ENCODE assay signal across 8 mouse cellular contexts in the genomic region with DNA sequence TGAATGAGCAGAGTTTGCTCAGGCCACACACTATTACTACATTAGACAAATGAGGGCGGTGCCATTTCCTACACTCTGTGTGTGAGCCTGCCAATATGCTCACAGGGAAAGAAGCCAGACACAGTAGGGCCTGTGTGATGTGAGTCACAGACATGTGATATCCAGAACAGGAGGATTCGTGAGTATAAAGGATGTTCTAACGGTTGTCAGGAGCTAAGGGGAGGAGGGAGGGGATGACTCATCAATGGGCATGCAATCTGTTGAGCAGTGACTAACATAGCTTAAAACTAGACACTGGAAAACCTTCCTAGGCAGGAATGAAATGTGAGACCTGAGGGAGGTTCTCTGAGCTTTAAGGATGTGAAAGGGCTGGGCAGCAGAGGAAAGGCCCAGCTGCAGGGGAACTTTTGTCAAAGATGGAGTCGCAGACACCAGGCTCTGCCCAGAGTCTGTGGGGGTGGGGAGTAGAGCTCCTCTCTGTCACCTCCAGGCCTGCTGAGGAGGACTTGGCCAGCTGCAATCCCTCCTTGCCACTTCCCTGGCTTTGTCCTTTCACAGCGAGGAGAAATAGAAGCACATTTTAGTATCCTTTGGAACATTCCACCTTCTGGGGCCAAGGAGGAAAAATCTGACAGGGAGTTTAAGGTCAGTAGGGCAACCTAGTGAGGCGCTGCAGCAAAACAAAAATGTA. TPM values are rescaled to one million over a fixed set of nuclear protein-coding genes. Genes with fewer than 3 reads are reported as not detected.
DNase-seq lines count a peak whose midpoint lies in the region; ATAC-seq and TF ChIP-seq lines count a peak whose summit lies in the region.

No protein-coding gene starts in this region.

- H3K27me3 ChIP-seq in midbrain, embryonic 10.5 days (ENCODE audit: low read depth, poor library complexity, severe bottlenecking): no peaks in the 10 kb centered on the region
- H3K27me3 ChIP-seq in midbrain, embryonic 13.5 days: no peaks in the 10 kb centered on the region
- no peaks in the 10 kb centered on the region for H3K27me3 ChIP-seq in midbrain, embryonic 16.5 days (ENCODE audit: control insufficient read depth, insufficient read depth, low read depth, low read length)

- H3K27ac ChIP-seq in midbrain, embryonic 10.5 days (replicated peaks): 0 out of 2 replicates have a peak overlapping the region, but pooled peaks have one; percentile 13
- no peak overlapping the region for H3K27ac ChIP-seq in midbrain, embryonic 13.5 days
- H3K27ac ChIP-seq in left cerebral cortex, adult 2 months: 0 out of 2 replicates have a peak overlapping the region, but pooled peaks have one; percentile 44
- H3K27ac ChIP-seq in midbrain, embryonic 16.5 days (ENCODE audit: low read length): no peak overlapping the region

- WGBS in midbrain, embryonic 10.5 days: 63% methylated on average over 6 of the region's 6 CpGs
- 64% methylated on average over 6 of the region's 6 CpGs for WGBS in midbrain, embryonic 13.5 days
- 63% methylated on average over 6 of the region's 6 CpGs for WGBS in midbrain, embryonic 16.5 days

- H3K36me3 ChIP-seq in midbrain, embryonic 10.5 days: no peaks in the 10 kb centered on the region
- H3K36me3 ChIP-seq in midbrain, embryonic 13.5 days: no peaks in the 10 kb centered on the region
- no peaks in the 10 kb centered on the region for H3K36me3 ChIP-seq in midbrain, embryonic 16.5 days (ENCODE audit: control insufficient read depth, insufficient read depth, low read length)

- H3K9me3 ChIP-seq in midbrain, embryonic 10.5 days (replicated peaks): no peaks in the 10 kb centered on the region
- no peaks in the 10 kb centered on the region for H3K9me3 ChIP-seq in midbrain, embryonic 13.5 days
- H3K9me3 ChIP-seq in midbrain, embryonic 16.5 days (replicated peaks; ENCODE audit: control insufficient read depth, low read length, poor library complexity, severe bottlenecking): no peaks in the 10 kb centered on the region

- TF ChIP-seq CTCF in brain, embryonic 14.5 days (IDR thresholded peaks at IDR 0.05; ENCODE audit: borderline replicate concordance, extremely low read depth, insufficient read depth, insufficient read length): no peak
- TF ChIP-seq CTCF in left cerebral cortex, adult 2 months (IDR thresholded peaks at IDR 0.05): no peak

- DNase-seq in midbrain, embryonic 10.5 days (ENCODE audit: low spot score): no peak
- DNase-seq in brain, embryonic 14.5 days (ENCODE audit: low read depth): peak; percentile 55
- peak; percentile 60 to 62 for DNase-seq in left cerebral cortex, adult 2 months (ENCODE audit: extremely low spot score in 1 of 2, low spot score in 2 of 2)
- peak; percentile 75 for DNase-seq in right cerebral cortex, postnatal 25 days
- no peak for DNase-seq in T-cell, adult 2 months (ENCODE audit: low spot score)

- peaks cover 8% of the 10 kb centered on the region for H3K4me1 ChIP-seq in midbrain, embryonic 10.5 days
- H3K4me1 ChIP-seq in midbrain, embryonic 13.5 days (replicated peaks): no peaks in the 10 kb centered on the region
- H3K4me1 ChIP-seq in midbrain, embryonic 16.5 days (ENCODE audit: control insufficient read depth, insufficient read depth, low read length): no peaks in the 10 kb centered on the region; the same call in 1 of the 2 replicates

- intact Hi-C loops in left cerebral cortex, adult 2 months (cut with DNase I): loop anchor here (1.0 to 2.0 kb wide), 2 partner anchors 117 to 169 kb away; no protein-coding TSS in a partner anchor

- no peak for TF ChIP-seq POLR2A in brain, embryonic 14.5 days (IDR thresholded peaks at IDR 0.05; ENCODE audit: borderline replicate concordance, extremely low read depth, insufficient read depth, insufficient read length, poor library complexity, severe bottlenecking)

- no peak overlapping the region for H3K4me3 ChIP-seq in midbrain, embryonic 10.5 days
- H3K4me3 ChIP-seq in midbrain, embryonic 13.5 days (replicated peaks): no peak overlapping the region
- no peak overlapping the region for H3K4me3 ChIP-seq in left cerebral cortex, adult 2 months
- no peak overlapping the region for H3K4me3 ChIP-seq in midbrain, embryonic 16.5 days (ENCODE audit: low read depth, low read length)

- H3K4me2 ChIP-seq in midbrain, embryonic 13.5 days (replicated peaks): no peak overlapping the region
- H3K4me2 ChIP-seq in midbrain, embryonic 16.5 days (ENCODE audit: low read length): no peak overlapping the region

- no peak overlapping the region for H3K9ac ChIP-seq in midbrain, embryonic 13.5 days (replicated peaks)
- no peak overlapping the region for H3K9ac ChIP-seq in midbrain, embryonic 16.5 days (ENCODE audit: low read depth, low read length)

- ATAC-seq in midbrain, embryonic 13.5 days: no peak
- peak; percentile 28; the same call in 1 of the 2 replicates for ATAC-seq in granulocyte monocyte progenitor cell, adult 5-6 weeks (replicated peaks; ENCODE audit: poor library complexity, severe bottlenecking)
- no peak for ATAC-seq in midbrain, embryonic 16.5 days

RNA-seq across cellular contexts. Expression of a gene that starts 9.2 kb away (rescaled TPM):
- not detected in 2 replicates for polyA plus RNA-seq in midbrain, embryonic 10.5 days (2016; fragmentation: Nextera tagmentation; extraction: Ambion mirVana)
- not detected in 2 replicates for polyA plus RNA-seq in midbrain, embryonic 13.5 days (2015; fragmentation: Nextera tagmentation; extraction: Ambion mirVana)
- polyA plus RNA-seq in brain, embryonic 14.5 days (2012; rRNA removed): 0.37 and 0.72 TPM in 2 replicates
- not detected in 2 replicates for total RNA-seq in granulocyte monocyte progenitor cell, adult 5-6 weeks (2014; fragmentation: Nextera tagmentation)
- not detected in 2 replicates for total RNA-seq in granulocyte monocyte progenitor cell, adult 5-6 weeks (2017)
- total RNA-seq in left cerebral cortex, adult 2 months (2021): 10 to 100 TPM; 13.5 to 13.6 TPM
- polyA plus RNA-seq in midbrain, embryonic 16.5 days (2015; fragmentation: Nextera tagmentation; extraction: Ambion mirVana): 0.32 and 1.4 TPM in 2 replicates

RNA-seq across cellular contexts. Expression of a gene that starts 57.4 kb away (rescaled TPM):
- 0.24 and 0.27 TPM in 2 replicates for polyA plus RNA-seq in midbrain, embryonic 10.5 days (2016; fragmentation: Nextera tagmentation; extraction: Ambion mirVana)
- polyA plus RNA-seq in midbrain, embryonic 13.5 days (2015; fragmentation: Nextera tagmentation; extraction: Ambion mirVana): 0.32 TPM in 1 of 2 replicates, not detected in the other
- polyA plus RNA-seq in brain, embryonic 14.5 days (2012; rRNA removed): 0.56 and 1.0 TPM in 2 replicates
- not detected in 2 replicates for total RNA-seq in granulocyte monocyte progenitor cell, adult 5-6 weeks (2014; fragmentation: Nextera tagmentation)
- total RNA-seq in granulocyte monocyte progenitor cell, adult 5-6 weeks (2017): not detected in 2 replicates
- total RNA-seq in left cerebral cortex, adult 2 months (2021): not detected
- polyA plus RNA-seq in midbrain, embryonic 16.5 days (2015; fragmentation: Nextera tagmentation; extraction: Ambion mirVana): 0.50 and 1.0 TPM in 2 replicates

Comparison
In these comparisons a context has a peak if more than half of its experiments do, and no peak if none do; other contexts are left out.
1. H3K27ac ChIP-seq: peak in midbrain, embryonic 10.5 days (single experiment) and left cerebral cortex, adult 2 months (single experiment); none in midbrain, embryonic 13.5 days (single experiment) and midbrain, embryonic 16.5 days (single experiment).
2. DNase-seq: peak in brain, embryonic 14.5 days (single experiment), left cerebral cortex, adult 2 months (2 of 2) and right cerebral cortex, postnatal 25 days (single experiment); none in midbrain, embryonic 10.5 days (single experiment) and T-cell, adult 2 months (single experiment).